Mouse (Mus musculus) liver, adult 2 months (tissue): Measurements from ENCODE around the gene Ccp110. TPM values are rescaled to one million over a fixed set of nuclear protein-coding genes. Genes with fewer than 3 reads are reported as not detected.

Source experiments
- DNase-seq: peaks from one replicate; pipeline ENCODE4 v3.0.0-alpha.2; 2011; ENCODE audit warnings: low read depth, low spot score; ENCODE audit errors: extremely low read depth
- H3K27ac ChIP-seq: fragments of 200-500 bp; replicated peaks from 2 replicates; pipeline ENCODE4 v1.5.1; 2012; ENCODE audit warnings: low read depth, mild to moderate bottlenecking, control low read depth, inconsistent platforms, low read length; ENCODE audit not compliant: insufficient read depth
- H3K27me3 ChIP-seq: fragments of 200-500 bp; 2 replicates; pipeline ENCODE4 v1.6.1; 2012; ENCODE audit warnings: mild to moderate bottlenecking, moderate library complexity, low read length, inconsistent platforms; ENCODE audit not compliant: control insufficient read depth, insufficient read depth
- H3K36me3 ChIP-seq: fragments of 200-500 bp; 2 replicates; pipeline ENCODE4 v1.6.1; 2012; ENCODE audit warnings: low read length, inconsistent platforms; ENCODE audit not compliant: control insufficient read depth, insufficient read depth
- H3K4me1 ChIP-seq: fragments of 200-500 bp; 2 replicates; pipeline ENCODE4 v1.6.1; 2011; ENCODE audit warnings: low read length; ENCODE audit not compliant: control insufficient read depth, insufficient read depth
- H3K4me3 ChIP-seq: fragments of 200-500 bp; 2 replicates; pipeline ENCODE4 v1.5.1; 2011; ENCODE audit warnings: low read depth, mild to moderate bottlenecking, control low read depth, low read length, moderate library complexity; ENCODE audit not compliant: insufficient read depth
- H3K79me2 ChIP-seq: fragments of 200-500 bp; 2 replicates; pipeline ENCODE4 v1.6.1; 2012; ENCODE audit warnings: inconsistent platforms, mild to moderate bottlenecking, low read length, moderate library complexity; ENCODE audit not compliant: control insufficient read depth, insufficient read depth
- H3K9ac ChIP-seq: fragments of 200-500 bp; 2 replicates; pipeline ENCODE4 v1.6.1; 2012; ENCODE audit warnings: low read depth, mild to moderate bottlenecking, control low read depth, inconsistent platforms, low read length
- CTCF ChIP-seq: fragments of 200-500 bp; IDR thresholded peaks from 2 replicates; pipeline ENCODE4 v1.5.1; 2011; ENCODE audit warnings: low read depth, low read length, control low read depth
- POLR2A ChIP-seq: fragments of 200-500 bp; IDR thresholded peaks from 2 replicates; pipeline ENCODE4 v1.6.1; 2011; ENCODE audit warnings: low read length, control low read depth; ENCODE audit not compliant: insufficient read depth; ENCODE audit errors: extremely low read depth
- WGBS: fragments of 180-500 bp; shearing (Covaris S2); methylation state at CpG from one replicate; pipeline ENCODE4 v1.1.7; 2018; 5-methylcytosine and 5-hydroxymethylcytosine counted together
- polyA plus RNA-seq: library from polyadenylated mRNA; depleted of rRNA; stranded (reverse); fragments of >200 nt; gene quantifications from 2 replicates; pipeline ENCODE4 v1.2.3, GENCODE M21; 2012
- total RNA-seq: library from RNA; depleted of rRNA; stranded (reverse); fragments of >200 nt; gene quantifications from 2 replicates; pipeline ENCODE4 v1.2.3, GENCODE M21; 2014

Ccp110 gene
- total and polyA plus RNA-seq, 2 experiments = 1.3 to 3.0 TPM

- no peak for DNase-seq
- Histone ChIP-seq H3K9ac (no peak overlapping the region), H3K4me3 (no peak overlapping the region), H3K4me1 (peaks cover 16% of the 10 kb centered on the region), H3K27ac (no peak overlapping the region), H3K36me3 (no peaks in the 10 kb centered on the region), H3K27me3 (no peaks in the 10 kb centered on the region), H3K79me2 (no peaks in the 10 kb centered on the region; the same call in 1 of the 2 replicates)
- WGBS = 74% methylated on average over 5 of the region's 5 CpGs
- TF ChIP-seq POLR2A (no peak), CTCF (no peak)
Measured at GRCm38 (mm10) chr7:118710776-118711175, 1.6 kb upstream of the Ccp110 start.

GRCm38 (mm10) chr7:118714873-118715272 lies 2.5 kb downstream of the Ccp110 start:
- H3K4me3 ChIP-seq = no peak overlapping the region
- peak; percentile 91 for DNase-seq
- no peak overlapping the region for H3K27ac ChIP-seq
- TF ChIP-seq CTCF (no peak), POLR2A (no peak)
- H3K4me1 ChIP-seq = peaks cover 12% of the 10 kb centered on the region
- H3K36me3 ChIP-seq = peaks cover 7% of the 10 kb centered on the region
- H3K9ac ChIP-seq = no peak overlapping the region
- H3K79me2 ChIP-seq = no peaks in the 10 kb centered on the region; the same call in 1 of the 2 replicates
- H3K27me3 ChIP-seq = no peaks in the 10 kb centered on the region
- WGBS = 16% methylated on average over 1 of the region's 1 CpGs

- Histone ChIP-seq H3K27me3 (no peaks in the 10 kb centered on the region), H3K79me2 (no peaks in the 10 kb centered on the region; the same call in 1 of the 2 replicates), H3K27ac (no peak overlapping the region), H3K9ac (no peak overlapping the region), H3K36me3 (peaks cover 11% of the 10 kb centered on the region), H3K4me3 (no peak overlapping the region), H3K4me1 (peaks cover 12% of the 10 kb centered on the region)
- 97% methylated on average over 4 of the region's 4 CpGs for WGBS
- TF ChIP-seq POLR2A = no peak
- TF ChIP-seq CTCF = no peak
- no peak for DNase-seq
Measured at GRCm38 (mm10) chr7:118718066-118718465, 5.7 kb downstream of the Ccp110 start.

- peaks cover 9% of the 10 kb centered on the region for H3K36me3 ChIP-seq
- no peak overlapping the region for H3K9ac ChIP-seq
- DNase-seq = no peak
- H3K4me3 ChIP-seq = no peak overlapping the region
- TF ChIP-seq CTCF = no peak
- TF ChIP-seq POLR2A = no peak
- no peak overlapping the region for H3K27ac ChIP-seq
- H3K79me2 ChIP-seq = no peaks in the 10 kb centered on the region
- 93% methylated on average over 9 of the region's 9 CpGs for WGBS
- no peaks in the 10 kb centered on the region for H3K4me1 ChIP-seq
- no peaks in the 10 kb centered on the region for H3K27me3 ChIP-seq
Measured at GRCm38 (mm10) chr7:118723927-118724326, 11.6 kb downstream of the Ccp110 start.

GRCm38 (mm10) chr7:118725459-118725858 lies 13.1 kb downstream of the Ccp110 start:
- Histone ChIP-seq H3K27me3 (no peaks in the 10 kb centered on the region), H3K4me3 (no peak overlapping the region), H3K4me1 (no peaks in the 10 kb centered on the region), H3K79me2 (no peaks in the 10 kb centered on the region), H3K36me3 (peaks cover 8% of the 10 kb centered on the region), H3K9ac (no peak overlapping the region), H3K27ac (no peak overlapping the region)
- WGBS = 91% methylated on average over 2 of the region's 2 CpGs
- no peak for DNase-seq
- no peak for TF ChIP-seq POLR2A
- no peak for TF ChIP-seq CTCF

GRCm38 (mm10) chr7:118728846-118729587 lies 16.7 kb downstream of the Ccp110 start:
- WGBS = 94% methylated on average over 13 of the region's 13 CpGs
- TF ChIP-seq POLR2A (no peak), CTCF (no peak)

More at GRCm38 (mm10) chr7:118728846-118729587, 16.7 kb downstream of the Ccp110 start:
- H3K4me3 ChIP-seq = no peak overlapping the region
- no peak overlapping the region for H3K9ac ChIP-seq
- no peaks in the 10 kb centered on the region for H3K79me2 ChIP-seq
- H3K36me3 ChIP-seq = peaks cover 25% of the 10 kb centered on the region
- H3K27me3 ChIP-seq = no peaks in the 10 kb centered on the region
- no peak for DNase-seq
- no peaks in the 10 kb centered on the region for H3K4me1 ChIP-seq
- H3K27ac ChIP-seq = no peak overlapping the region
